Mouse (Mus musculus) liver, postnatal 0 days (tissue): ENCODE measurements around the gene Echs1.
"Not testable (repeated sequence)": the region's sequence is repeated elsewhere in the genome, so short reads cannot be mapped to it uniquely, and the experiment has no call there.

Experiments used
- CTCF ChIP-seq: sonication (generic); IDR thresholded peaks from 2 replicates; pipeline ENCODE4 v1.5.1; 2016; ENCODE audit warnings: antibody characterized with exemption, low read depth
- EP300 ChIP-seq: IDR thresholded peaks from 2 replicates; pipeline ENCODE4 v1.6.1; 2016; ENCODE audit warnings: antibody characterized with exemption, low read depth, mild to moderate bottlenecking

GRCm38 (mm10) chr7:140134033-140134432 lies 17.8 kb upstream of the Echs1 start:
- not testable (repeated sequence) for TF ChIP-seq CTCF, EP300
